Mouse (Mus musculus): ENCODE measurements around the gene Slc2a10. TPM values are rescaled to one million over a fixed set of nuclear protein-coding genes. Genes with fewer than 3 reads are reported as not detected.

The Slc2a10 gene
- 11.0 and 12.6 TPM in 2 replicates for polyA plus RNA-seq (2015; fragmentation: Nextera tagmentation; extraction: Ambion mirVana)

GRCm38 (mm10) chr2:165503259-165504203 lies at the start of gene Slc2a10:
Gene Slc2a10 (plus strand): TSS chr2:165503787.
- peak; percentile 88 for ATAC-seq (ENCODE audit: low FRiP score, low read depth)
- no peaks in the 10 kb centered on the region for H3K27me3 ChIP-seq
- H3K4me3 ChIP-seq = peak within 1 kb of the TSS; percentile 54
- no peaks in the 10 kb centered on the region for H3K9me3 ChIP-seq
- peak within 1 kb of the TSS; percentile 74 for H3K9ac ChIP-seq
- peaks cover 23% of the 10 kb centered on the region for H3K4me1 ChIP-seq
- H3K36me3 ChIP-seq = no peaks in the 10 kb centered on the region
- WGBS = 3% methylated on average over 30 of the region's 32 CpGs
- peak within 1 kb of the TSS; percentile 77 for H3K4me2 ChIP-seq (replicated peaks)
- peak within 1 kb of the TSS; percentile 61 for H3K27ac ChIP-seq

GRCm38 (mm10) chr2:165456710-165457109 lies 46.9 kb upstream of the Slc2a10 start:
- 63% methylated on average over 2 of the region's 2 CpGs for WGBS
- Histone ChIP-seq H3K9me3 (no peaks in the 10 kb centered on the region), H3K4me3 (no peak overlapping the region), H3K9ac (no peak overlapping the region), H3K27me3 (no peaks in the 10 kb centered on the region), H3K27ac (no peak overlapping the region), H3K4me1 (peaks cover 4% of the 10 kb centered on the region), H3K36me3 (no peaks in the 10 kb centered on the region), H3K4me2 (replicated peaks) (no peak overlapping the region)
- ATAC-seq (ENCODE audit: low FRiP score, low read depth) = no peak

GRCm38 (mm10) chr2:165458189-165458588 lies 45.4 kb upstream of the Slc2a10 start:
- ATAC-seq (ENCODE audit: low FRiP score, low read depth) = no peak
- 46% methylated on average over 5 of the region's 5 CpGs for WGBS

GRCm38 (mm10) chr2:165459663-165460062 lies 43.9 kb upstream of the Slc2a10 start:
- H3K9ac ChIP-seq = no peak overlapping the region
- H3K4me3 ChIP-seq = no peak overlapping the region
- H3K4me2 ChIP-seq (replicated peaks) = no peak overlapping the region
- no peaks in the 10 kb centered on the region for H3K36me3 ChIP-seq
- no peaks in the 10 kb centered on the region for H3K27me3 ChIP-seq
- no peaks in the 10 kb centered on the region for H3K9me3 ChIP-seq
- 21% methylated on average over 7 of the region's 7 CpGs for WGBS
- no peak for ATAC-seq (ENCODE audit: low FRiP score, low read depth)
- H3K27ac ChIP-seq = no peak overlapping the region
- peaks cover 4% of the 10 kb centered on the region for H3K4me1 ChIP-seq

More at GRCm38 (mm10) chr2:165458189-165458588, 45.4 kb upstream of the Slc2a10 start:
- peaks cover 4% of the 10 kb centered on the region for H3K4me1 ChIP-seq
- no peak overlapping the region for H3K27ac ChIP-seq
- no peak overlapping the region for H3K4me3 ChIP-seq
- no peaks in the 10 kb centered on the region for H3K36me3 ChIP-seq
- H3K9me3 ChIP-seq = no peaks in the 10 kb centered on the region
- H3K9ac ChIP-seq = no peak overlapping the region
- no peaks in the 10 kb centered on the region for H3K27me3 ChIP-seq
- no peak overlapping the region for H3K4me2 ChIP-seq (replicated peaks)

- H3K4me2 ChIP-seq (replicated peaks) = no peak overlapping the region
- no peaks in the 10 kb centered on the region for H3K9me3 ChIP-seq
- no peak overlapping the region for H3K4me3 ChIP-seq
- no peak for ATAC-seq (ENCODE audit: low FRiP score, low read depth)
- no peaks in the 10 kb centered on the region for H3K36me3 ChIP-seq
- no peak overlapping the region for H3K27ac ChIP-seq
- no peak overlapping the region for H3K9ac ChIP-seq
- H3K4me1 ChIP-seq = 0 out of 2 replicates have a peak, but pooled peaks cover under 1% of the 10 kb centered on the region
- H3K27me3 ChIP-seq = peaks cover 25% of the 10 kb centered on the region
- 69% methylated on average over 15 of the region's 15 CpGs for WGBS
These were observed 35.6 kb upstream of the Slc2a10 start for GRCm38 (mm10) chr2:165467824-165468452.

- WGBS = 28% methylated on average over 5 of the region's 5 CpGs
- H3K27ac ChIP-seq = no peak overlapping the region
- no peaks in the 10 kb centered on the region for H3K36me3 ChIP-seq
- H3K27me3 ChIP-seq = peaks cover 46% of the 10 kb centered on the region
- no peak overlapping the region for H3K4me2 ChIP-seq (replicated peaks)
- no peak overlapping the region for H3K4me3 ChIP-seq
- 0 out of 2 replicates have a peak, but pooled peaks cover 3% of the 10 kb centered on the region for H3K4me1 ChIP-seq
- H3K9me3 ChIP-seq = no peaks in the 10 kb centered on the region
- ATAC-seq (ENCODE audit: low FRiP score, low read depth) = no peak
- no peak overlapping the region for H3K9ac ChIP-seq
These were observed 33.4 kb upstream of the Slc2a10 start for GRCm38 (mm10) chr2:165470167-165470566.

GRCm38 (mm10) chr2:165471943-165472342 lies 31.6 kb upstream of the Slc2a10 start:
- H3K4me2 ChIP-seq (replicated peaks) = no peak overlapping the region
- peaks cover 54% of the 10 kb centered on the region for H3K27me3 ChIP-seq
- H3K9ac ChIP-seq = no peak overlapping the region
- no peak overlapping the region for H3K4me3 ChIP-seq
- no peak overlapping the region for H3K27ac ChIP-seq
- H3K9me3 ChIP-seq = no peaks in the 10 kb centered on the region
- 0 out of 2 replicates have a peak, but pooled peaks cover 3% of the 10 kb centered on the region for H3K4me1 ChIP-seq
- 74% methylated on average over 11 of the region's 11 CpGs for WGBS
- ATAC-seq (ENCODE audit: low FRiP score, low read depth) = no peak
- no peaks in the 10 kb centered on the region for H3K36me3 ChIP-seq

- ATAC-seq (ENCODE audit: low FRiP score, low read depth) = no peak
- Histone ChIP-seq H3K4me3 (peak within 1 kb of the TSS; percentile 16; the same call in 1 of the 2 replicates), H3K27me3 (peaks cover 54% of the 10 kb centered on the region), H3K4me2 (replicated peaks) (peak within 1 kb of the TSS; percentile 39), H3K4me1 (0 out of 2 replicates have a peak, but pooled peaks cover 3% of the 10 kb centered on the region), H3K27ac (no peak within 1 kb of the TSS), H3K36me3 (no peaks in the 10 kb centered on the region), H3K9ac (peak within 1 kb of the TSS; percentile 45; the same call in 1 of the 2 replicates), H3K9me3 (no peaks in the 10 kb centered on the region)
- WGBS = 2% methylated on average over 32 of the region's 35 CpGs
These were observed 30.6 kb upstream of the Slc2a10 start, which contains the start of gene Slc13a3 for GRCm38 (mm10) chr2:165473003-165473402. Gene Slc13a3 (minus strand): TSS chr2:165473230.

GRCm38 (mm10) chr2:165475412-165475811 lies 28.2 kb upstream of the Slc2a10 start:
- no peaks in the 10 kb centered on the region for H3K36me3 ChIP-seq
- WGBS = 81% methylated on average over 7 of the region's 7 CpGs
- no peaks in the 10 kb centered on the region for H3K9me3 ChIP-seq
- H3K4me3 ChIP-seq = no peak overlapping the region
- no peak overlapping the region for H3K4me2 ChIP-seq (replicated peaks)
- H3K27me3 ChIP-seq = peaks cover 54% of the 10 kb centered on the region
- ATAC-seq (ENCODE audit: low FRiP score, low read depth) = no peak
- no peak overlapping the region for H3K9ac ChIP-seq
- H3K4me1 ChIP-seq = 0 out of 2 replicates have a peak, but pooled peaks cover 3% of the 10 kb centered on the region
- H3K27ac ChIP-seq = no peak overlapping the region

GRCm38 (mm10) chr2:165475850-165476249 lies 27.7 kb upstream of the Slc2a10 start:
- 62% methylated on average over 5 of the region's 5 CpGs for WGBS

GRCm38 (mm10) chr2:165482003-165482402 lies 21.6 kb upstream of the Slc2a10 start:
- WGBS = 48% methylated on average over 8 of the region's 8 CpGs
- H3K27ac ChIP-seq = no peak overlapping the region
- H3K4me2 ChIP-seq (replicated peaks) = no peak overlapping the region
- no peaks in the 10 kb centered on the region for H3K27me3 ChIP-seq
- no peak for ATAC-seq (ENCODE audit: low FRiP score, low read depth)
- H3K4me3 ChIP-seq = no peak overlapping the region
- H3K9ac ChIP-seq = no peak overlapping the region
- no peaks in the 10 kb centered on the region for H3K9me3 ChIP-seq
- H3K36me3 ChIP-seq = no peaks in the 10 kb centered on the region
- H3K4me1 ChIP-seq = peaks cover 9% of the 10 kb centered on the region

More at GRCm38 (mm10) chr2:165475850-165476249, 27.7 kb upstream of the Slc2a10 start:
- H3K27me3 ChIP-seq = peaks cover 49% of the 10 kb centered on the region
- H3K4me3 ChIP-seq = no peak overlapping the region
- H3K9ac ChIP-seq = no peak overlapping the region
- no peak overlapping the region for H3K27ac ChIP-seq
- H3K4me1 ChIP-seq = 0 out of 2 replicates have a peak, but pooled peaks cover 3% of the 10 kb centered on the region
- H3K4me2 ChIP-seq (replicated peaks) = no peak overlapping the region
- no peak for ATAC-seq (ENCODE audit: low FRiP score, low read depth)
- no peaks in the 10 kb centered on the region for H3K36me3 ChIP-seq
- no peaks in the 10 kb centered on the region for H3K9me3 ChIP-seq

GRCm38 (mm10) chr2:165484152-165484551 lies 19.4 kb upstream of the Slc2a10 start:
- no peak overlapping the region for H3K9ac ChIP-seq
- no peak overlapping the region for H3K4me3 ChIP-seq
- ATAC-seq (ENCODE audit: low FRiP score, low read depth) = no peak
- 63% methylated on average over 6 of the region's 6 CpGs for WGBS
- H3K27ac ChIP-seq = no peak overlapping the region
- no peaks in the 10 kb centered on the region for H3K9me3 ChIP-seq
- peaks cover 10% of the 10 kb centered on the region for H3K4me1 ChIP-seq
- no peak overlapping the region for H3K4me2 ChIP-seq (replicated peaks)
- H3K36me3 ChIP-seq = peaks cover 13% of the 10 kb centered on the region
- no peaks in the 10 kb centered on the region for H3K27me3 ChIP-seq

All from limb, embryonic 13.5 days (tissue).